Mouse (Mus musculus) granulocyte monocyte progenitor cell, adult 5-6 weeks (primary cell): ENCODE measurements at regions not wholly inside any gene's neighbourhood (a gene's known extent, or its start where the extent isn't known, plus 50 kb on each side); places are given as distances from the start of the nearest gene placed in this dataset.
A peak's percentile ranks its signal among the peaks of the same experiment; 100 is the strongest.

ENCODE experiments used
- ATAC-seq: replicated peaks from 2 replicates; pipeline ENCODE4 v1.8.0; 2016; ENCODE audit warnings: mild to moderate bottlenecking, moderate TSS enrichment, inconsistent platforms; ENCODE audit not compliant: poor library complexity, severe bottlenecking

DNA sequence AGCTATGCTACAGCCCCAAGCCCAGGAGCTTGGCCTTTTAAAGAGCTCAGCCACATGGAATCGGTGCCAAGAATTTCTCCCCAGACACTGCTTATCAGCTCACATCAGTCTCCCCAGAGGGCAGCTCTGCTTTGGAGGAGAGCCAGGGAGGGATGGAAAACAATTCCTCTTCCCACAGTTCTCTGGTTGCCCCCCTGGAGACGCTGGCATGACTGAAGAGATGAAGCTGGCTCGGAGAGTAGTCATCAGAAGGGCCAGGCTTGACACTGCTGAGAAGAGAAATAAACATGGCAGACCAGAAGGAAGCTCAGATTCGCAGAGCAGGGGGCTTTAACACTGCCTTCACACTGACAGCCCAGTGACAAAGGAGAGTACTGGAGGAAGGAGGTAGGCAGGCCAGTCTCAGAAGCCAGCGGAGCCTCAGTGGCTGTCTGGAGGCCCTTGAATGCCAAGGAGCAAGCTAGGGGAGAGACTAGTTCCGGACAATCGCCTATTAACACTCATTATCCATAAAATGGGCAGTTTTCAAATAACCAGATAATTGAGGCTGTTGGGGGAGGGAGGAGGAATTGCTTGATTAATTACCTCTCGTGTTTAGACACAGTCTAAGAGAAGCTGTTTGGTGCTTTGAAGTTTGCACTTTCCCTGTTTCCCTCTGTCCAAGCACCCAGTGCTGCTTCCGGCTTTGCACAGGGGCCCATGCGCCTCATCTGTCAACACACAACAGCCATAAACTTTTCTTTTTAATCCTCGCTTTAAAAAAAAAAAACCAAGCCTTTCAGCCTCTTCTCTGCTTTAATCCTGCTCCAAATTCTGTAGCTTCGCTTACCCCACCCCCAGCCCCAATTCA, 148.3 kb downstream of the Ddx1 start:
- ATAC-seq: no peak

DNA sequence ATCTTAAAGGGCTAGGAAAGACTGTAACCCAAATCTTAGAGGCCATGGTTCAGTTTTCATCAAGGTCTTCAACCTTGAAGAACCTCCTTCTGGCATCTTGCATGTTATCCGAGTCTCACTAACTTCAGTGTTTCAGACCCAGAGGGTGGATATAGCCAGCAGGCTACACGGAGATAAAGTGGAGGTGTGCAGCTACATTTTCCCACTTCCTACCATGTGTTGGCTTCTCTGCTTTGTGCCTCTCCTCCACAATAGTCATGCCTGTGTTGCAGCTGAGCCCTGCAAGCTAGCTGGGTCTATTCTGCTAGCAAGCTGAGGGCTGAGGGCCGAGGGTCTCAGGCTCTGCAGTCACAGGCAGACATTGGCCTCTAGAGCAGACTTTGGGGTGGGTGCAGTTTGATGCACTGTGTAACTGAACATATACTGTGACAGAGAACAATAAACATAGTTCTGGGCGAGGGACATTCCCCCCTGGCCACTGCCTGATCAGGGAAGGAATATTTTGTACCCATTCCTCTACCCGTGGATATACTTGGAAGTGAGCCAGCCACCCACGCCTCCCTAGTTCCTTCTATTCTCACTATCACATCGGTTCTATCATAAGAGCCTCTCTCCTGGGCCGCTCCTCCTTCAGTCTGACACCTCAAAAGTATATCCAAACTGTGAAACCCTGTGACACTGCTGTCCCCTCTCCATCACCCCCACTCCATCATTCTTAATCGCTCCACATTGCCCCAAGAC, 152.6 kb upstream of the Mycn start:
- no peak for ATAC-seq

DNA sequence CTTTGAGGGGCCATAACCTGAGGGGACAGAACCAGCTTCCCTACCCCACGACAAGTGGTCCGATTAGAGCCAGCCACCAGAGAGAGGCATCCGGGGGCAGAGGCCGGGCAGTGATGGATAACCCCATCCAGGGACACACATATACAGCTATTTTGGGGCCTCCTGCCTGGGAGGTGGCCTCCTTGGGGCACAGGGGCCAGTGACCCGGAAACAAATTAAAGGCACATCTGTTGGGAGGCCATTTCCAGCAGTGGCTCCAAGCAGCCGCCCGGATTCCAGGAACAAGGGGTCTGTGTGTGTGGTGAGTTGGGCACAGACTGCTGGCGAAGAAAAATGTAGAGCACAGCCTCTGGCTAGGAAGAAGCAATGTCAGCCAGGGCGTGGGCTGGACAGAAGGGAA, 144.2 kb upstream of the Mycn start:
- no peak for ATAC-seq

GRCm38 (mm10) chr12:13085484-13085883, 143.8 kb upstream of the Mycn start:
- ATAC-seq: no peak

DNA sequence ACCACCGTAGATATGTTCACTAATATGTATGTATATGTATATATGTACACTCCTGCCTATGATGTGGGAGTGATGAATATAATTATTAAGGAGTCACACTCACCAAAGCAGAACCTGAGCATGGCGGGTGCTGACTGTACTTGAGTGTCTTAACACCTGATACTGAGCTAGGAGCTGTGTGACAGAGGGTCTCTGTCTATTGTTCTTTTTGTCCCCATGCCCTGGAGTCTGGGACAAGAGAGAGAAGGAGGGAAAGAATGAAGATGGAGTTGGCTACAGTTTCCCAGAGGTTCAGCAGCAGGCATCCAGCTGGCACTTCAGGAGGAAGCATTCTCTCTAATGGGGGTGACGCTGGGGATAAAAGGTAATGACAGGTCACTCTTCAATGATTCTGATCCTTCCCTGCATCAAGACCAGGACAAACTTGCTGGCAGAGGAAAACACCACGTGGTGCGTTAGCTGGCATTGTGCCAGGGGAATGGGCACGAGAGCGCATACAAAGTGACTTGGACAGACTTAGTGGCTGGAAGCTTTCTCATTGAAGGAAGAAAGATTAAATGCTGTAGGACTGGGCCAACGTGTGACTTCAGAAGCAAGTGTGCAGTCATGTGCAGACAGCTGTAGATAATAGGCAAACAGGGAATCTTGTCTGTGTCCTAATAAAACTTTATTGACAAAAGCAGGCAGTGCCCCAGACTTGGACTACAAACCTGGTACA, 141.8 kb upstream of the Mycn start:
- no peak for ATAC-seq

DNA sequence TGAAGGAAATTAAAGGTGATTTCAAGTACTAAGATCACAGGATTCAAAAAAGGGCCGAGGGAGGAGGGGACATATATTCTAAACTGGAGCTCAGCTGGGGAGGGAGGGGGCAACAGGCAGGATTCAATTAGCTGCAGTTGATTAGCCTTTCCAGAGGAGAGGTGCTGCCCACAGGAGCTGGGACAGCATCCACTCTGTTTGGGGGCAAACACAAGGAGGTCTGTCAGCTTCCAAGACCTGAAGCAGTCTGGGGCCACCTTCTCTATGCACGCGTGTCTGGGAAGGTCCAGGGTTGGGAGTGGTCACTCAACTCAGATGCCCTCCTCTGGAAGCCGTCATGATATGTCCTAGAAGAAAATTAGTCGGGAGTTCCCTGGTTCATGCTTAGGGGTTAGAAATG, 139.1 kb upstream of the Mycn start:
- ATAC-seq: no peak

GRCm38 (mm10) chr12:13079832-13080231, 138.1 kb upstream of the Mycn start:
- ATAC-seq: no peak

- no peak for ATAC-seq
Observed at GRCm38 (mm10) chr12:13077689-13078088, 136.0 kb upstream of the Mycn start.

DNA sequence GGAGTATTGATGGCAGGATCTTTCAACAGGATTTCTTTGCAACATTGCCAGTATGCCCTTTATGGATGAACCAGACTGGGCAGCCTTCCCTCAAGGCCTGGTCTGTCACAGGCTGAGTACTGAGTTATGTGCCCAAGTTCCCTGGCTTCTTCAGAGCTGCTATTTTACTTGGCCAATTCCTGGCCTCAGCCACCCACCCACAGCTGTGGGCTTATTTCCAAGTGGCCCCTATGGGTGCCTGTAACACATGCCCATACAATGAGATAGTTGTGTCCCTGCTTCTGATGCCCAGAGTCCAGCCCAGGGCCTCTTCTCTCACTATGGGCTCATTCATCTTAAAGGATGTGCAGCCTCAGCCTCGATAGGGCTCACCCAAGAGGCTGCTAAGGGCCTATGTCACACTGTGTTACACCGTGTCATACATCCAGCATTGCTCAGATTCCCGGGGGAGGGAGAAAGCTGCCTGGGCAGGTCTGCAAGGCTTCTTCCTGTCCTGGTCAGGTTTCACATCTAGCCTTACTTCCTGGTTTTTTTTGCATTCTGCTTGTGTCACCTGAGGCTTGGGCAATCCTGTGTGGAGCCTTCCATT, 135.1 kb upstream of the Mycn start:
- 0 out of 2 replicates have a peak, but pooled peaks have one; percentile 5 for ATAC-seq

GRCm38 (mm10) chr12:13073126-13073886, 131.6 kb upstream of the Mycn start:
- ATAC-seq: no peak

DNA sequence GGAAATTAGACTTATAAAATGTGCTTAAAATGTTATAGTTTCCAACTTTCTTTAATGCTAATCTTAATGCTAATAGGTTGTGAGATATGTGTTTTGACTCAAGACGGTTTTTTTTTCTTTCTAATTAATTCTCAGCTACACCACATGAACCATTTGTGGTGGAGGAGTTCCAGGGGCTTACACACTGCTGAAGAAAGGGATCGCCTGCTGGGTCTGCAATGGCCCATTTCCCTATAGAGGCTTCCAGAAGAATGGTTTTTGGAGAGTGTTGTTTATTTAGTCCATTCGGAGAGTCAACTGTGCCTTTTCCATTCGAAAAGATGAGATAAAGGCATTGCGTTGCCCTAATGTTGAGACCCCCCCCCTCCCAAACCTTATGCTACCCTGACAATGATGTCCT, 125.6 kb upstream of the Mycn start:
- ATAC-seq: no peak

DNA sequence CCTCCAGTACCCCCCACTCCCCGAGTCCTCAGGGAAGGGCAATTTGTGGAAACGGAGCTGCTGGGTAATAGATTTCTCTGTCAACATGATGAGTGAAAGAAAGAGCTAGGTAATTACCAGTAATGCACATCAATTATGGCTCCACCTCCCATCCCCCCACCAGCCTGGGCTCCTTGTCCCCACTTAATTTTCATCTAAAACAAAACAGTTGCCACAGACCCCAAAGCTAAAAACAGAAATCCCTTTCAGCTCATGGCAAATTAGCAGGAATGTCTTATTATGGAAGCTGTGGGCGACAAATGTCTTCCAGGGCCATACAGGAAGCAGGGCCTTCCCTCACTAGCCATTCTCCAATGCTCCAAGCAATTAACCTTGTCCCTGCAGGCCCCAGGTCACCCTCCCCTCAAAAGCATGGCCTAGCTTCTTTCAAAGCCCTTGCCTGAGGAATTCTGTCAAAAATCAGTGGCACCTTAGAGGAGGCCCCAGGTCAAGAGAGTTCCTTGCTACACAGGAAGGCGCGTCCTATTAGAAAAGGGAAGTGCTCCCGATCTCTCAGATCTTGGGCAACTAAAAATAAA, 125.0 kb upstream of the Mycn start:
- peak; percentile 55; the same call in 1 of the 2 replicates for ATAC-seq

DNA sequence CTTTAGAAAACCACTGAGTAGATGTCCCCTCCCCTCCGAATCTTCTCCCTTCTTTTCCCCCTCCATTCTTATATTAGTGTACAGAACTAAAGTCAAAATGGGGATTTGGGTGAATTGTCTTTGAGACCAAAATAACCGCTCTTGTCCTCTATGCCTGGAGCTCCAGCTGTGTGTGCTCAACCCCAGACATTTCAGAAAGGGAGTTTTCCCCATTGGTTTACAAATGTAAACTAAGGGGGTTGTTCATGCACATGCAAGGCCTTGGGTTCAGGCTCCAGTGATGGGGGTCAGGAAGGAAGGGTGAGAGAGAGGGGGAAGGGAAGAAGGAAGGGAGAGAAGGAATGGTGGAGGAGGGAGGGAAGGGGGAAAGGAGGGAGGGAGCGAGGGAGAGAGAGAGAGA, 117.8 kb upstream of the Mycn start:
- ATAC-seq: no peak

DNA sequence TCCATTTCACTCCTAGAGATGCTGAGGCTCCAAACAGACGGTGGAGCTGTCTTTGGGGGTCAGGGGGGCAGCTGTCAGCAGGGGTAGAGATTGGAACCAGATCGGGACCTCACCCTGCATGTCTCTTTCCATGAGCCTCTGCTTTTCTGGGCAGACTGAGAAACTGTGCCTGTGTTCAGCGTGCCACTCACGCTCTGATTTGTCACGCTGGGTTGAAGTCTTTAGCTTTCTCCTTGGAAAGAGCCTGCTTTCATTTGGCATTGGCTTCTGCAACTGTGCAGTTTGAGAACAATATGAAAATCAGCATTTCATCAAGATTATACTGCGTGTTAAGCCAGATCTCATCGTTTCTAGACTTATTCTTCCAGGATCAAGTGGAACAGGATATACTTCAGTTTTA, 114.5 kb upstream of the Mycn start:
- ATAC-seq: no peak

DNA sequence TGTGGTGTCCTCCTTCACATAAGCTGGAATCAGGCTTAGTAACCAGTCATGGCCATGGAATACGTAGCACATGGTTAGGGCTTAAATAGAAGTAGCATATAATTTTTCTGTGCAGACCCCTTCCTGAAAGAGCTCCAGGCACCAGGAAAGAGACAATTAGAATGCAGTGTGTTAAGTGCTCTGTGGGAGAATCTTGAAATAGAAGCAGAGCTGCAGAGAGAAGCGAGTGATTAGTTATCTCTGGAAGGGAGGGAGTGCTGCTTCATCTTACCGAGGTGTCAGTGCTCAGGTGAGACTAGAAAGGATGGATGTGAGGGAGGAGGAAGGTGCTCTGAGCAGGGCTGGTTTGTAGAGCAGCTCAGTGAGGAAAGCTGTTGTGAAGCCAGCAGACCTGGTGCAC, 112.9 kb upstream of the Mycn start:
- no peak for ATAC-seq

DNA sequence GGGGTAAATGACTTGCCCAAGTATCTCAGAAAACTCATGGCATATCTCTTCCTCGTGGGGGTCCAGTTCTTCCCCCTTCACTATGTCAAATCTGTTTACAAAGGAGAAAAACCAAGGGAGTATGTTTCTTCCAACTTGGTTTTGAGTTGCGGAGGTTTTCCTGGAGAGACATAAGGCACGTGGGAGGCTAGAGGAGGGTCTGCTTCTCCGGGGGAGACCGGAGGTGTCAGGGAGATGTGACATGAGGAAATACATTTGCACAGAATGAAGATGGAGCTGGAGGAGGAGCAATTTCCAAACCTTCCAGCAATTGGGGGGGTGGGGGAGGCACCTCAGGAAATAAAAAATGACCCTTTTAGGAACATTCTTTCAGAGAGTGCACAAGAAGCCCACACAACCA, 112.0 kb upstream of the Mycn start:
- ATAC-seq: no peak

DNA sequence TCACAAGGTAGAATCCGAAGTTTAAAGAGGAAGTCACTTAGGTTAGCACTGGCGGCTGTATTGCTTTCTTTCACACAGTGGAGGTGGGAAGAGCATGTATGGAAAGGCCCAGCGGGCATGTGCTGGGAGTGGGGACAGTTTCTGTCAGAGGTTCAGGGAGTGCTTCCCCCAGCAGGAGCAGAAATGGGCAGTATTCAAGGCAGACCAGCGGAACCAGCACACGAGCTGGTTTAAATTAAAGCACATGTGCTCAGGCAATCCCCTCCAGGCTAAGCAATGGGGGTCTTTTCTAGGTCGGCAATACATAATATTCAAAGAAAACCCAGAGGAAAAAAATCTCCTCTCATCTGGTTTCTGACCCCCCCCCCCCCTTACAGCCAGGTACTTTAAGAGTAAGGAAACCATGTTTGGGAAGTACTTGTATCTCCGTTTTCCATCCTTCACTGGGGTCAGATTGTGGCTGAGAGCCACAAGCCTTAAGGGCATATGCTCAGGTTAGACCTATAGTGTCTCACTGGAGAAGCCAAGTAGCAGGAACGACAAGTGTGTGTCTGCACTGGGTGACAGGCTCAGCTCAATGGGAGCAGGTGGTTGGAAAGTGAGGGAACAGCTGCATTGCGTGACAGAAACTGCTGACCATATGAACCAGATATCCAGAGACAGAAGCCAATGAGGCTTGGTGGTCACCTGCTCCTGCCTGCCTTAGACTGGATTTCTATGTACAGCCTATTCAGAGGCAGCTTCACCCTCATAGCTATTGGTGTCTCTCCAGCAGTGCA, 111.3 kb upstream of the Mycn start:
- ATAC-seq: no peak

DNA sequence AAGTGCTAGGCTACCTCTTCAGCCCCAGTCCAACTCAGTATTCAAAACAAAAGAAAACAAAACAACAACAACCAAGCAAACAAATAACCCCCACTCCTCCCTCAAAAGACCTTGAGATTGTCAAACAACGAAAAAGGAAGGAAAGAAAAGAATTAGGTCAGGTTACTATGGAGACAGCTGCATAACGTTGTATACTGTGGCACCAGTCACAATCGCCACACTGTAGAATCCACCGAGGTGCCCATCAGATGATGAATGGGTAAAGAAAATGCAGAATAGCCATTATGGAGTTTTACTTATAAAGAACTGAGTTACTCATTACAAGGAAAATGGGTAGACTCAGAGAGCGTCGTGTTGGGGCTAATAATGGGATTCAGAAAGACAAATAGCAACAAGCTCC, 110.5 kb upstream of the Mycn start:
- no peak for ATAC-seq

DNA sequence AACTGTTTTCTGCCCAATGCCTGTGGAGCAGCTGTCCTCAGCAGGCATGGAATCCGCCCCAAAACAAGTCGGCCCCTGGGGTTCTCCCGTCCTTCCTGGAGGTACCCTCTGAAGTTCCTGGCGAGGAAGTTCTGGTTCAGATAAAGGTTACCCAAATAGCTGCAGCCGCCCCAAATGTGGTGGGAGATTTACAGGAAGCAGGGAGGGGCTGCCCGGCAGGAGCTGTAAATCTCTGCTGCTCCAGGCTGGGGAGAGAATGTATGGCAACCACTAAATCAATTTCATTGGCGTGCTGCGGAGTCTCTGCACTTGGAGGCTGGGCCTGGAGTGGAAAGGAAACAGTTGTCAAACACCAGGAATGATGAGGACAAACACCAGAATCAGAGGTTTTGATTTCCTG, 107.9 kb upstream of the Mycn start:
- no peak for ATAC-seq
